Mouse (Mus musculus) forebrain, embryonic 16.5 days (tissue): ENCODE results near the gene Hand1. TPM values are rescaled to one million over a fixed set of nuclear protein-coding genes. Genes with fewer than 3 reads are reported as not detected.

Experiments used
- polyA plus RNA-seq: library from polyadenylated mRNA; unstranded; fragments of >200 nt; fragmentation: Nextera tagmentation; extraction: Ambion mirVana; gene quantifications from 2 replicates; pipeline ENCODE4 v1.2.1, GENCODE M21; 2015

The Hand1 gene
- polyA plus RNA-seq, 1 experiment from 2014 or later, result not detected

Other genes starting within 250 kb of the Hand1 start
- gene Galnt10, start 187.4 kb downstream of the Hand1 start, polyA plus RNA-seq, result 12.8 and 13.3 TPM in 2 replicates
- gene Sap30l, start 31.2 kb downstream of the Hand1 start, polyA plus RNA-seq, result 5.8 and 7.9 TPM in 2 replicates
- 17.5 and 18.5 TPM in 2 replicates for gene Larp1, start 176.2 kb upstream of the Hand1 start, polyA plus RNA-seq